Mouse (Mus musculus) spleen, postnatal 14 days (tissue): ENCODE results near the gene Ktn1.
A peak's percentile ranks its signal among the peaks of the same experiment; 100 is the strongest.

Experiments
- DNase-seq, 2 experiments: peaks; one replicate each; pipeline ENCODE4 v3.0.0; 2021 to 2022; ENCODE audit warnings: low spot score in 2 of 2

The Ktn1 gene

DNA sequence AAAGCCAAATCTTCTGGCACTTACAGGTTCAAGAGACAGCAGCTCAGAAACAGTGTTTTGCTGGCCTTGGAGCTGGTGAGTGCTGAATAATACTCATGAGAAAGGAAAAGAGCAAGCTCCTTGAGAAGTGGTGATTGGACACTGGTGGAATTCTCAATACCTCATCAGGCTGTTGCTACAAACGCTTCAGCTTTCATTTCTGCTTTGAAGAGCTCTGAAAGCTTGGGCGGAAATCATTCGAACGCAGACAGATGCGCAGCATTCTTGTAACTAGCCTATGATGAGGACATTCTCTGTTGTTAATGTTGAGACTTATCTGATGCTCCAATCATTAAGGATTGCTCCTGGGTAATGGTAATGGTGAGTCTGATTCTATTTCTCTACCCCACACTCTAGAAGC lies at the start of gene Ktn1:
Gene Ktn1, plus strand, starts transcription at position 231 of the 400 bp plus-strand sequence.
- no peak for DNase-seq

- DNase-seq: no peak
Observed at GRCm38 (mm10) chr14:47613254-47613653, 35.0 kb upstream of the Ktn1 start.

DNA sequence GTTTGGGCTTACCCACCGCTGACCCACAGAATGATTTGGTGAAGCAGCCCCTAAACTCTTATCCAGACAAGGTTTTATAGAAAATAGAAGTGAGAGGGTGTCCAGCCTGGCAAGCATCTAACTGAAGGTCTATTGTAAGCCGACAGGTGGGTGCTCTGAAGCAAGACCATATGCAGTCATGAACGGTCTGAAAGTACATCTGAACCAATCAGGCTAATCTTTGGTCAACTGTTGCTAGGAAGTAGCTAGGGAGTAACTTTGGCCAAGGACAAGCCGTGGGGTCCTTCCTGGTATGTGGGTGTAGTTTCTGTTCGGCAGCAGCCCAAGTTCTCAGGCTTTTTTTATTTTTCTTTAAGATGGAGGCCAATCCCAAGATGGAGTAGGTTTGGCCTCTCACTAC lies 29.4 kb upstream of the Ktn1 start:
- DNase-seq: no peak

GRCm38 (mm10) chr14:47621901-47622300 lies 26.3 kb upstream of the Ktn1 start:
- DNase-seq: no peak

- DNase-seq: no peak
Observed at GRCm38 (mm10) chr14:47624837-47625236, 23.4 kb upstream of the Ktn1 start.

- DNase-seq: no peak
Observed at GRCm38 (mm10) chr14:47626143-47626542, 22.1 kb upstream of the Ktn1 start.

- no peak for DNase-seq
Observed at GRCm38 (mm10) chr14:47626812-47627211, 21.4 kb upstream of the Ktn1 start.

- no peak for DNase-seq
Observed at GRCm38 (mm10) chr14:47627360-47627759, 20.9 kb upstream of the Ktn1 start.

- DNase-seq: no peak
Observed at GRCm38 (mm10) chr14:47632419-47632818, 15.8 kb upstream of the Ktn1 start.

- no peak for DNase-seq
Observed at GRCm38 (mm10) chr14:47634410-47634809, 13.8 kb upstream of the Ktn1 start.

DNA sequence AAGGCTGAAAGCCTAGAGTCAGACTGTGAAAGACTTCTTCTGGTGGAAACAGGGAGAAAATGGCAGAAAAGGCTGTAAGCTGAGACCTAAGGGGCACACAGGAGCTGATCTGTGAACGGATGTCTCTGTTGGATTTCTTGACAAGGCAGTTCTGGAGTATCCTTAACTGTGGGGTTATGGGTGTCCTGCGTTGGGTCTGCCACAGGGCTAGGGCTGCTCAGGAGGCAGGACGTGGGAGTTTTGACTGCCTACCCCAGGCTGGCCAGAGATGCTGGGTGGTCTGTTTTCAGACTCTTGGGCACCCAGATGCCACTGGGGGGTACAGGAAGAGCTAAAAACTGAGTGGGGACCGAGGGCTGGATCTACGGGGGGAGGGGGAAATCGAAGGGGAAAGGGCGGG lies 13.4 kb upstream of the Ktn1 start:
- no peak for DNase-seq

GRCm38 (mm10) chr14:47638316-47638895 lies 9.8 kb upstream of the Ktn1 start:
- no peak for DNase-seq

DNA sequence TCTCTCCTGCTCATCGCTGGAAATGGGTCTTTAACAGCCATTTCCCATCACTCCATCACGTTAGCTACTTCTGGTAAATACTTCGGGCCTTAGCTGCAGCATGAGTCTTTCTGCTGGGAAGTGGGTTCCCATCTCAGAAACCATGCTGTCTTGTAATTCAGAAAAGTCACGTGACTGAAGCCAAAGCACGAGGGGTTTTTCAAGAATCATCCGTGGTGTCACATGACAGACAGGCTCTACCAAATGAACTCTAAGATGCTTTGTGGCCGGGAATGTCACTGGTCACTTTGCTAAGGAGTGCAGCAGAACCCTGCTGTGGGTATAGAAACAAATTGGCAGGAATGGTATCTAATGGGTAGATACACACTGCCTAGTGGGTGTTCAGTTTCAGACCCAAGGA lies 2.6 kb upstream of the Ktn1 start:
- no peak for DNase-seq

DNA sequence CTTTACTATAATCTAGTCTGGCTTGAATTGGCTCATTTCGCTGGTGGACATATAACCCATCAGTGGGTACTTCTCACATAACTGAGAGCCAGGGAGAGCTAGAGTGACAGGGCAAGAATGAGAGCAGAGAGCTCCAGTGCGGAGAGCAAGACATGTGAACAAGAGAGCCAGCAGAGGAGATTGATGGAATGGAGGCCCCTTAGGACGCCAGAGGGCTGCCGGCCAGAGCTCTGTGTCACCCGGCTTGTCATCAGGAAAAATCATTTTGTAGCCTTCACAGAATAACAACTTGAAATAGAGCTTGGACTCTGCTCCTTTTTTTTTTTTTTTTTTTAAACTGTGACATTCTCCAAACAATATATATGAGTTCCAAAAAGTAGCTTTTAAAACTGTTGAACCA lies 2.0 kb upstream of the Ktn1 start:
- no peak for DNase-seq

DNA sequence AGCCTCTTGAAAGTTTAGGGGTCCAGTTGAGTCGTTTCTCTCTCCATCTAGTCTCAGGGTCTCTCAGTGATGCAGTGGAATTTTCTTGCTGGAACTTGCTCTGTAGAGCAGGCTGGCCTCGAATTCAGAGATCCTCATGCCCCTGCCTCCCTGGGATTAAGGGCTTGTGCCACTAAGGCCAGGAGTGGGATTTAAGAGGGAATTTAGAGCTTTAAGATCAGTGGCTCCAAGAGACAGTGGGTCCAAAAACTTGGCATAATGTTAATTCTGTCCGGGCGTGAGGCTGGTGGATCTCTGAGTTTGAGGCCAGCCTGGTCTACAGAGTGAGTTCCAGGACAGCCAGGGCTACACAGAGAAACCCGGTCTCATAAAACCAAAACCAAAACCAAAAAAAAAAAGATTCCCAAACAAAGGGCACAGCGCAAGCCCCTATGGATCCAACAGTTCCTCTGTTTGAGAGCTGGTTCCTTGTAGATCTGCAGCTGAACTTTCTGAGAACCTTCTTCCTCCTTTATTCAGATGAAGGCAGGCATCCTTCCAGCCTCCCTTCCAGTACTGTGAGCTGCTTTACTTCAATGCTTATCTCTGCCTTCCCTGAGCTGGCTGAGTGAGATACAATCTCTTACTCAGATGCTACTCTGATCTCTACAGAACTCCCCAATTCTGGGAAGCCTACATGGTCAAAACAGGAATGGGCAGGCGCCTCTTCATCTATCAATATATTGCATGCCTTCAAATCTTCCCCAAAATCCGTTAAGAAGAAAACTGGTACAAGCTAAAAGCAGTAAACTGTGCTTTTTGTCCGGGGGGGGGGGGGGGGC lies 1.3 kb upstream of the Ktn1 start:
- no peak for DNase-seq

DNA sequence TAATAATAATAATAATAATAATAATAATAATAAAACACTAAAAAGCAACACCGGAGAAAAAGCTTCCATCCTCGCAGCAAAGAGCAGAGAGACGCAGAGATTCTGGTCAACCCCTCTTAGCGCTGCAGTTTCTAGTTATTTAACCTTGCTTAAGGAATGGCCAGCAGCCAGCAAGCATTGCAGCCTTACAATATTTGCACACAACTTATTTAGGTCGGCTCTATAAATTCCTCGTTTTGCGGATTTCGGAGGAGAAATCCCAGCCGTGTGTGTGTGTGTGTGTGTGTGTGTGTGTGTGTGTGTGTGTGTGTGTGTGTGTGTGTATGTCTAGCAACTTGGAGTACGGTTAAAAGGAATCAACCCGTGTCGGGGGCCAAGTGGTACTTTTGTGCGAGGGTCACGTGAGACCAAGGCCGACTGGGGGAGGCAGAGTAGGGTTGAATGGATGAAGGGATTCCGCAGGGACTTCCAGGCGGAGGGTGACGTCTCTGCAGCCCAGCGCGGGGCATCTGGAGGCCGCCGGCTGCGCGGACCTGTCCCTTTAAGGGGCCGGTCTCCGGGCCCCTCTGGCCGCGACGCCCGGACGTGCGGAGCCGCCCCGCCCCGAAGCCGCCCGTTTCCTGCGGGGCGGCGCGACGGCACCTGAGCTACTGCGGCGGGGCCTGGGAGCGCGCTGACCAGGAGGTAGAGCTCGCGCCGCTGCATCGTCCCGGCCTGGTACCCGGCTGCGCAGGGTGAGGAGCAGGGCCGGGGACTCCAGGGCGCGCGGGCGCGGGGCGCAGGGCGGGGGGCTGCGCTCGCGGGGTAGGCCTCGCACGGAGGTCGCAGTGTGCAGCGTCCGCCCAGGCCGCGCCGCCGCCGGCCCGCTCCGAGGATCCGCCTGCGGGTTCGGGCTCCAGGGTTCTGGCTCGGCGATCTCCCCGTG lies 720 bp downstream of the Ktn1 start:
- DNase-seq: peak; percentile 46 to 55

DNA sequence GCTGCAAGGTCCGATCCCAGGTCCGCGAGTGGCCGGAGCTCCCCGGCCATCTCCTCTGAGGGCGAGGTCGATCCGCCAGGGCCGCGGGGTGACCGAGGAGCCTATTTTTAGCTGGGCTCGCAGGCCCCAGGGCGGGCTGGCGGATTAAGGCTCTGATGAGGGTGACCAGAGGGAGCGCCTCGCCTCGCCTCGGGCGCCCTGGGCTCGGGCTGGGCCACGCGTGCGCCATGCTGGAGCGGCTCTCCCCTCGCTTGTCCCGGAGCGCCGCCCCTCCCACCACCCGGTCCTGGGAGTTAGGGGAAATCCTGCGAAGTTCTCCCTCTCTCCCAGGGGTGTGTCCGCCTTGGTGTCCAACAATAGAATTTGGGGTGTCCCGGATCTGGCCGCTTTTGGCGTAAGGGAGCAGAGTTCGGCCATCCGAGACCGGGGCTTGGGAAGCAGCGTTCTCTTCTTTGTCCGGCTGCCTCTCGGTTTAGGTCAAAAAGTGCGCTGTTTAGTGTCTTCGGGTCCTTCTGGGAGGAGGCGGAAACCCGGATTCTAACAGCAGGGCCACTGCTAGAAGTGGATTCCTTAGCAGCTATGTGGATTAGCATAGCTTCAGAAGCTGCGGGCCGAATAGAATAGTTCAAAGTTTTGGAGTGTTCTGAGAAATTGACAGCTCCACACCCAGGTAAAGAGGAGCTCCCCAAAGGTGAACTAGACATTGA lies 1.5 kb downstream of the Ktn1 start:
- peak; percentile 16 to 30 for DNase-seq

DNA sequence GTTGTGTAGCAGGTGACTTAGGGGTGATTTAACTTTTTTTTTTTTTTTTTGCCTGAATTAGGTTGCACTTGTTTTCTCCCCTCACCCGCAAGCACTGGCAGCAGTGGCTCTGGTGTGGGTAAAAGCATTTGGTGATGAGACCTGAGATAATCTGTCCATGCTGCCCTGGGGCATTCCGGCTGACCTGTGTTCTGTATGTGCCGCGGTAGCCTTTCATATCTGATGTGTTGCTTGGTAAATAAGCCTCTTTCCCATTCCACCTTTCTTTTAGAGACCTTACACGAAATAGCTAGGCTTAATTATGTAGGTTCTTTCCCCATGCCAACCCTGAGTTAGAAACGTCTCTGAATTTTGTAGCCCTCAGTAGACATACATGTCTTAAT lies 2.1 kb downstream of the Ktn1 start:
- DNase-seq: no peak

GRCm38 (mm10) chr14:47651272-47651671 lies 3.0 kb downstream of the Ktn1 start:
- no peak for DNase-seq

GRCm38 (mm10) chr14:47655444-47655843 lies 7.2 kb downstream of the Ktn1 start:
- no peak for DNase-seq

- DNase-seq: no peak
Observed at GRCm38 (mm10) chr14:47663844-47664469, 15.7 kb downstream of the Ktn1 start.
